Mouse (Mus musculus): ENCODE measurements around the gene Cecr2. TPM values are rescaled to one million over a fixed set of nuclear protein-coding genes. Genes with fewer than 3 reads are reported as not detected.
A peak's percentile ranks its signal among the peaks of the same experiment; 100 is the strongest.

The Cecr2 gene
- polyA plus RNA-seq, 1 experiment: not detected

DNA sequence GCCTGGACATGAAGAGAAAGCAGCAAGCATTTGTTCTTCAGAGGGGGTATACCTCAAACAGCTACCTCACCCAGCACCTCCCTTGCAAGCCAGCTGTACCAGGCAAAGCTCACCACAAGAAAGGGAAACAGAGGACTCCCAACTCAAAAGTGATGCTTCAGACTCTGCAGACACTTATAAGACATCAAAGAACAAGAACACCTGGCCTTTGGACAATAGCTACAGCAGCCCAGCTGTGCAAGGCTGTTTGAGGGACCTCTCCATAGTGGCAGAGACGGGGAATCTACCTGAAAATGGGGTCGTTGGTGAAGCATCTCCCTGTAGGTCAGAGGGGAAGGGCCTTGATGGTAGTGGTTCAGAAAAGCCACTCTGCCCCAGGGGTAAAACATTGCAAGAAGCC, 95.0 kb downstream of the Cecr2 start:
- TF ChIP-seq CTCF (IDR thresholded peaks at IDR 0.05; ENCODE audit: low read depth, low read length): no peak
- TF ChIP-seq POLR2A (IDR thresholded peaks at IDR 0.05; ENCODE audit: borderline replicate concordance, low read depth, low read length): no peak
- H3K4me3 ChIP-seq (ENCODE audit: insufficient read depth, low read length): no peak overlapping the region
- no peak overlapping the region for H3K27ac ChIP-seq (ENCODE audit: insufficient read depth, low read depth, low read length)
- no peaks in the 10 kb centered on the region for H3K4me1 ChIP-seq (ENCODE audit: control insufficient read depth, insufficient read depth, low read length)

DNA sequence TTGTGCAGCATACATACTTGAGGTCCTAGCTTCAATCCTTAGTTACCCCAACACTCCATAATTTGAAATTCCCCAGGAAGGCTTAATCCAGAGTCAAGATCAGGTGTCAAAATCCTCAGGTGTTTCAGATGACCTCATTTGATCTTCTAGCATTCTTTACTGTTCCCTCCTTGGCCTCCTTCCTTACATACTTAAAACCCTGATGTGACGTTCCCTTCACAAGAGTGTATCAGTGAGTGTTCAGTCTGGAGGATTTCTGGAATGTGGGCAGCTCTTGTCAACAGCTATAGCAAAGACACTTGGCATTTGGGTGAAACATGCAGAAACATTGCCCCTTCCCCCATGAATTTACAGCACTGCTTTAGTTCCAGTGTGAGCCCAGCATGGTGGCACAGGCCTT, 103.8 kb downstream of the Cecr2 start:
- TF ChIP-seq POLR2A (IDR thresholded peaks at IDR 0.05; ENCODE audit: borderline replicate concordance, low read depth, low read length): no peak
- TF ChIP-seq CTCF (IDR thresholded peaks at IDR 0.05; ENCODE audit: low read depth, low read length): no peak
- no peak overlapping the region for H3K27ac ChIP-seq (ENCODE audit: insufficient read depth, low read depth, low read length)
- peaks cover 23% of the 10 kb centered on the region for H3K4me1 ChIP-seq (ENCODE audit: control insufficient read depth, insufficient read depth, low read length)
- no peak overlapping the region for H3K4me3 ChIP-seq (ENCODE audit: insufficient read depth, low read length)

DNA sequence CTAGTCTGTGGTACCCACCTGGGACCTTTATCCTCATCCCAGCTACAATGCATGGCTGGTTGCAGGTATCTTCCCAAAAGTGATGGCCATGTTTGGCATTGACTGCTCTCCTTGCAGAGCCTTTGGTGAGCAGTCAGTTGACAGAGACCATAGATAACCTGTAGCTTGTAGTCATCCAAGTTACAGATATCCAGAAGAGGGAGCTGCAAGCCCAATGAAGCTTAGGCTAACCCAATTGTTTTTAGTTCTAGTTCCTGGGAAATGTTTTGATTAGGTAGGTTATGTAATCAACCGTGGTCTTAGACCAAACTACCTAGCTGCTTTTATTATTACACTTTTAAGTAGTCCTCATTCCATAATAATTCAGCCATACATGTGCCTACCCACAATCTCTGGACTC, 105.2 kb downstream of the Cecr2 start:
- no peak overlapping the region for H3K4me3 ChIP-seq (ENCODE audit: insufficient read depth, low read length)
- no peak for TF ChIP-seq CTCF (IDR thresholded peaks at IDR 0.05; ENCODE audit: low read depth, low read length)
- TF ChIP-seq POLR2A (IDR thresholded peaks at IDR 0.05; ENCODE audit: borderline replicate concordance, low read depth, low read length): no peak
- H3K27ac ChIP-seq (ENCODE audit: insufficient read depth, low read depth, low read length): no peak overlapping the region
- H3K4me1 ChIP-seq (ENCODE audit: control insufficient read depth, insufficient read depth, low read length): peaks cover 31% of the 10 kb centered on the region

DNA sequence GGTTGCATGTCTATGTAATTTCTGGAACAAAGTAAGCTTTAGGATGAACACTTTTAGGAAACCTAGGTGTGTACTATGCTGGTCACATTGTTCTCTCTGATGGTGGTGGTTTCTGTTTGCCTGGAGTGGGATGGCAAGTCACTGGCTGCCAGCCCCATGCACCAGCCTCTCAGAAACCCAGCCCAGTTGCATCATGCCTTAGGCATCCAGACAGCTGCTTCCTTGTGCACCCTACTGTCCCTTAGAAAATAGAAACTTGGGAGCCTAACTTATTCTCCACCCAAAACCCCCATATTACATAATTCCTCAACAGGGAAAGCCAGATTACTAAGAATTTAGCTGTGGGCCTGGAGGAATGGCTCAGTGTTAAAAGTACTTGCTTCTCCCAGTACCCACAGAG, 105.9 kb downstream of the Cecr2 start:
- peaks cover 36% of the 10 kb centered on the region for H3K4me1 ChIP-seq (ENCODE audit: control insufficient read depth, insufficient read depth, low read length)
- TF ChIP-seq POLR2A (IDR thresholded peaks at IDR 0.05; ENCODE audit: borderline replicate concordance, low read depth, low read length) (no peak), CTCF (IDR thresholded peaks at IDR 0.05; ENCODE audit: low read depth, low read length) (no peak)
- no peak overlapping the region for H3K4me3 ChIP-seq (ENCODE audit: insufficient read depth, low read length)

DNA sequence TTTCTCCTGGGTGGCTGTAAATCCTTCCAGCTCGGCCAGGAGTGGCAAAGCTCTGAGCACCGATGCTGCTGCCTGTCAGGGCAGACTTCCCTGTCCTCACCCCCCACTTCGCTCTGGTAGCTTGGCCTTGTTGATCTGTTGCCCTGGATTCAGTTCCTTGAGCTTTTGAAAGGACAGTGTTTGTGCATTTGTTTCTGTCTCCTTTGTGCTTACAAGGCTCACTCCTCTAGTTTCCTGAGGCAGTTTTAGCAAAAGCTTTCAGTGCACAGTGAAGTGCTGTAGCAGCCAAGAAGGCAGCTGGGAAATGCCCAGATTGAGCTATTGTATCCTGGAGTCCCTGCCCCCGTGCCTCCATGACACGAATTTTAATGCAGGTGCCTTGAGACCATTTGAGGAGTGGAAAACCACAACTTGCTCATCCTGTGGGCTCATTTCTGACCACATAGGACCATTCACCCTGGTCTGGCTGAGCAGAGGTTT, 107.0 kb downstream of the Cecr2 start, which contains the start of gene Slc25a18:
Gene Slc25a18 (plus strand): TSS at position 430 of the 480 bp plus-strand sequence.
- no peak for TF ChIP-seq CTCF (IDR thresholded peaks at IDR 0.05; ENCODE audit: low read depth, low read length)
- TF ChIP-seq POLR2A (IDR thresholded peaks at IDR 0.05; ENCODE audit: borderline replicate concordance, low read depth, low read length): no peak
- no peak within 1 kb of the TSS for H3K4me3 ChIP-seq (ENCODE audit: insufficient read depth, low read length)
- no peak within 1 kb of the TSS for H3K27ac ChIP-seq (ENCODE audit: insufficient read depth, low read depth, low read length)
- H3K4me1 ChIP-seq (ENCODE audit: control insufficient read depth, insufficient read depth, low read length): peaks cover 39% of the 10 kb centered on the region

More for the DNA sequence above, 105.9 kb downstream of the Cecr2 start:
- no peak overlapping the region for H3K27ac ChIP-seq (ENCODE audit: insufficient read depth, low read depth, low read length)

DNA sequence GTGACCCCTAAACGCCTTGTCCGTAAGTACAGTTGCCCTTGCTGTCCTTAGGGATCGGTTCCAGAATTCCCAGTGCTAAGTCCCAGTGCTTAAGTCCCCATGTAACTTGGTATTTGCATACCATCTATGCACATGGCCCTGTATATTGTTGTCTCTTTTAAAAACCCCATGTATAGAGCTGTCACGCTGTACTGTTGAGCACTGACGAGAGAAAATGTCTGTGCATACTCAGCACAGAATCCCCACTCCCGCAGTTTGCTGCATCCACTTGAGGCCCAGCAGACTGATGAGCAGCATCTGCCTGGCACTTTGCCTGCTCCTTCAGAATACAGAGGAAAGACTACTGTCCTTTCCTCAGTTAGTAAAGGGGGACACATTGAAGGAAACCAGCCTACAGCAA, 107.6 kb downstream of the Cecr2 start:
- Histone ChIP-seq H3K4me1 (ENCODE audit: control insufficient read depth, insufficient read depth, low read length) (peaks cover 39% of the 10 kb centered on the region), H3K27ac (ENCODE audit: insufficient read depth, low read depth, low read length) (no peak overlapping the region), H3K4me3 (ENCODE audit: insufficient read depth, low read length) (no peak overlapping the region)
- TF ChIP-seq POLR2A (IDR thresholded peaks at IDR 0.05; ENCODE audit: borderline replicate concordance, low read depth, low read length): no peak
- TF ChIP-seq CTCF (IDR thresholded peaks at IDR 0.05; ENCODE audit: low read depth, low read length): no peak

DNA sequence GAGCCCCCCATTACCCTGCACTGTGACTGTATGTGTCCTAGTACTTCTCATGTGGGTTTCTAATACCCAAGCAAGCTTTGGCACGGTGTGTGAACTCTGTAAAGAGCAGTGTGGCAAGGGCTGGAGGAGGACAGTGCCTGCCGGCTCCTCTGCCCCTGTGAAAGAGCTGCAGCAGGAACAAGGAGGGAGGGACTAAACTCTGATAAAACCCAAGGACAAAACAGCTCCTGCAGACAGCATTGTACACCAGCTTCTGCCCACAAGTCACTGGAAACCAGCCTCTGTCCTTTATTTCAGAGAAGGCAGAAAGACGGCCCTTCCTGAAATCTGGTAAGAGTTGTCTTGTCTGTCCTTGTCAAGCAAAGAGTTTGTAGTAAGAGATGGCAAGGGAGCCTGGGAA, 110.1 kb downstream of the Cecr2 start:
- H3K4me1 ChIP-seq (ENCODE audit: control insufficient read depth, insufficient read depth, low read length): peaks cover 38% of the 10 kb centered on the region
- no peak overlapping the region for H3K27ac ChIP-seq (ENCODE audit: insufficient read depth, low read depth, low read length)
- TF ChIP-seq CTCF (IDR thresholded peaks at IDR 0.05; ENCODE audit: low read depth, low read length) (no peak), POLR2A (IDR thresholded peaks at IDR 0.05; ENCODE audit: borderline replicate concordance, low read depth, low read length) (no peak)
- no peak overlapping the region for H3K4me3 ChIP-seq (ENCODE audit: insufficient read depth, low read length)

DNA sequence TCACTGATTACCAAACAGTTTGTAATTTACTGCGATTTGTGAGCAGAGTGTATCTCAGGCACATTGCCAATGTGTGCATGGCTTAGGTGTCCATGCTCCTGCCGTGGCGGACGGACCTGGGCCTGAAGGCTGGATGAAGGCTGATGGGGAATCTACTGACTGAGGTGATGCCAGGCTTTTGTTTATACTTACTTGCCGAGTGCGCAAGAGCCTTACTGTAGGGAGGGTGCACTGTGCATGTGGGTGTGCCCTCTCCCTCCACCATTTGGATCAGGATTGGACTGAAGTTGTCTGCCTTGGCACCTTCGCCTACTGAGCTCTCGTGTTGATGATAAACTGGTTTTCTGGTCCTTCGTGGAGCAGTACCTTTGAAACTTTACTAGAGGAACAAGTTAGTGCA, 111.4 kb downstream of the Cecr2 start:
- no peak overlapping the region for H3K27ac ChIP-seq (ENCODE audit: insufficient read depth, low read depth, low read length)
- peaks cover 35% of the 10 kb centered on the region for H3K4me1 ChIP-seq (ENCODE audit: control insufficient read depth, insufficient read depth, low read length)
- no peak overlapping the region for H3K4me3 ChIP-seq (ENCODE audit: insufficient read depth, low read length)
- TF ChIP-seq POLR2A (IDR thresholded peaks at IDR 0.05; ENCODE audit: borderline replicate concordance, low read depth, low read length): no peak
- TF ChIP-seq CTCF (IDR thresholded peaks at IDR 0.05; ENCODE audit: low read depth, low read length): no peak

DNA sequence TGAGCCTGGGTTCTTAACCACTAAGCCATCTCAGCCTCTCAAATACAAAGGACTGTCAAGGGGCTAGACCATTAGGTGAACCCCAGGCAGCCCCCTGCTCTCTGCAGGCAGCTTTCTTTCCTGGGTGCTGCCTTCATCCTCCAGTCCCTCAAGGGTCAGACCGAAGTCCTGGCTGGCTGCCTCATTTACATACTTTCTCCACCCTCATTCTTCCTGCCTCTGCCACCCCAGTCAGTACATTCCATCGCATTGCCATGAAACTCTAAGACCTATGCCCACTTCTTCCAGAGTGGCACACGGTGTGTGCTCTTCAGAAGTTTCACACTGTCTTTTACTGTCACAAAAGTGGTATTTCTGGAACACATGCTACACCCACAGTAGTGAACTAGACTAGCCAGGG, 112.1 kb downstream of the Cecr2 start:
- no peak overlapping the region for H3K4me3 ChIP-seq (ENCODE audit: insufficient read depth, low read length)
- no peak overlapping the region for H3K27ac ChIP-seq (ENCODE audit: insufficient read depth, low read depth, low read length)
- TF ChIP-seq CTCF (IDR thresholded peaks at IDR 0.05; ENCODE audit: low read depth, low read length) (no peak), POLR2A (IDR thresholded peaks at IDR 0.05; ENCODE audit: borderline replicate concordance, low read depth, low read length) (no peak)
- peaks cover 36% of the 10 kb centered on the region for H3K4me1 ChIP-seq (ENCODE audit: control insufficient read depth, insufficient read depth, low read length)

DNA sequence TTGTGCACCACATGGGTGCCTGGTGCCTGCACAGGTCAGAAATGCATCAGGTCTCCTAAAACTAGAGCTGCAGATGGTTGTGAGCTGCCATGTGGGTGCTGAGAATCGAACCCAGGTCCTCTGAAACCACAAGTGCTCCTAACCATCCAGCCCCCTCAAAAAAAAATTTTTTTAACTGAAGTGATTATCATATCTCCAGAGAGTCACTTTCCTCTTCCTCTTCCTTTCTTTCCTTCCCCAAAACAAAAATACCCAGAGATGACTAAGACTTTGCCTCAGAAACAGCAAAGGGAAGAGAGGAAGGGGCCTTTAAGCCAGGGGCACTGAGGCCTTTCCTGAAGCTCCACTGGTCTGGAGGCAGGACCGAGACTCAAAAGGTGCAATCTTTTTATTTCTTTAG, 116.8 kb downstream of the Cecr2 start:
- Histone ChIP-seq H3K4me3 (ENCODE audit: insufficient read depth, low read length) (no peak overlapping the region), H3K27ac (ENCODE audit: insufficient read depth, low read depth, low read length) (peak overlapping the region; percentile 75), H3K4me1 (ENCODE audit: control insufficient read depth, insufficient read depth, low read length) (peaks cover 55% of the 10 kb centered on the region)
- no peak for TF ChIP-seq CTCF (IDR thresholded peaks at IDR 0.05; ENCODE audit: low read depth, low read length)
- TF ChIP-seq POLR2A (IDR thresholded peaks at IDR 0.05; ENCODE audit: borderline replicate concordance, low read depth, low read length): no peak

DNA sequence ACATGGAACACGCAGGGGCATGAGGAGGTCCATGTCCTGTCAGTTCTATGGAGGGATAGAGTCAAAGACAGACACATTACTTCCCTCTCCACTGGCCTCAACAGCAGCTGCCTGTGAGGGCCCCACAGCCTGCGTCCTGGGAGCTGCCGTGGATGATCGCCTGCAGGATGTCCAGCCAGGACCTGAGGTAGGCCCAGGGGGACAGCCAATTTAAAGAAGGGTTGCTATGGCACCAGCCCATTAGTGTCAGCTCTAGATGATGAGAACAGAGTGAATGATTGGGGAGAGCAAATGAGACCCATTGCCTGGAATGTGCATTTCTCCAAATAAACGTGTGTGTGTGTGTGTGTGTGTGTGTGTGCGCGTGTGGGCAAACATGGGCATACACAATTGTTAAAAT, 118.2 kb downstream of the Cecr2 start:
- H3K4me3 ChIP-seq (ENCODE audit: insufficient read depth, low read length): no peak overlapping the region
- peaks cover 64% of the 10 kb centered on the region for H3K4me1 ChIP-seq (ENCODE audit: control insufficient read depth, insufficient read depth, low read length)
- peak overlapping the region; percentile 58 for H3K27ac ChIP-seq (ENCODE audit: insufficient read depth, low read depth, low read length)
- TF ChIP-seq CTCF (IDR thresholded peaks at IDR 0.05; ENCODE audit: low read depth, low read length): no peak
- no peak for TF ChIP-seq POLR2A (IDR thresholded peaks at IDR 0.05; ENCODE audit: borderline replicate concordance, low read depth, low read length)
